Comparison of ENCODE assay signal across 22 mouse cellular contexts in the genomic region with DNA sequence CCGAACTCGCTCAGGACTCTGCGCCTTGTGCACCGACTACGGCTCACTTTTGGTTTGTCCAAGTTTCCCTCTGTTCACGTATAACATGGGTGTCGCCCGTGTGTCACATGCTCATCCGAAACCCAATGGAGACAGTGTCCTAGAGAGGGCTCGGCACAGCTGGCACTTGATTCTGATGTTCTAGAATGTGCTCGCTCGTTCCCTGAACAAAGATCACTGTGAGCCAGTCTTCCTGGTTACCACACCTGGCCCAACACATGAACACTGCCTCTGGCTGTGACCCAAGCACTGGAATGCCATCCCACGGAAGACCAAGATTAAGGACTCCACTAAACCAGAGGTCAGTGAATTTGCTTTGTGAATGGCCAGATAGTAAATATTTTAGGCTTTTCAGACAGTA. TPM values are rescaled to one million over a fixed set of nuclear protein-coding genes. Genes with fewer than 3 reads are reported as not detected.
DNase-seq lines count a peak whose midpoint lies in the region; ATAC-seq and TF ChIP-seq lines count a peak whose summit lies in the region.
"Had no signal": no experiment of that assay in that cellular context is flagged by ENCODE, and none has a peak within 500 bp of the region (broad histone marks: within the 10 kb centered on the region; RNA-seq: fewer than 3 reads in every experiment).

No protein-coding gene starts in this region.

- peak; percentile 50 for DNase-seq in kidney, adult 11 months
- no peak for DNase-seq in limb, embryonic 10.5 days (ENCODE audit: low spot score)
- DNase-seq in R1 (ENCODE audit: low read depth, low spot score): peak; percentile 29
- DNase-seq in spleen, postnatal 4 days (ENCODE audit: low spot score in 2 of 2): no peak
- DNase-seq in cerebellum, adult 2 months: no peak
- DNase-seq: adrenal gland, postnatal 36 days; cerebellum, adult 9-11 months; forebrain, postnatal 0 days; gastrocnemius, postnatal 25 days; heart, adult 2 months; heart, postnatal 14 days; thymus, postnatal 25 days had no signal

- no peak for TF ChIP-seq POLR2A in cerebellum, adult 2 months (IDR thresholded peaks at IDR 0.05; ENCODE audit: borderline replicate concordance, insufficient read depth, low read length)

- 82% methylated on average over 13 of the region's 13 CpGs for WGBS in kidney, embryonic 14.5 days
- WGBS in limb, embryonic 15.5 days: 77% methylated on average over 13 of the region's 13 CpGs
- WGBS in limb, embryonic 10.5 days: 94% methylated on average over 13 of the region's 13 CpGs
- WGBS in intestine, embryonic 16.5 days: 83% methylated on average over 13 of the region's 13 CpGs
- 84% methylated on average over 13 of the region's 13 CpGs for WGBS in cerebellum, adult 2 months

- H3K9me3 ChIP-seq in kidney, embryonic 14.5 days (ENCODE audit: control insufficient read depth, low read length): no peaks in the 10 kb centered on the region
- no peaks in the 10 kb centered on the region for H3K9me3 ChIP-seq in limb, embryonic 15.5 days
- no peaks in the 10 kb centered on the region for H3K9me3 ChIP-seq in limb, embryonic 10.5 days (replicated peaks)
- no peaks in the 10 kb centered on the region for H3K9me3 ChIP-seq in intestine, embryonic 16.5 days (ENCODE audit: control insufficient read depth, low read length)
- H3K9me3 ChIP-seq: heart, embryonic 13.5 days had no signal

- H3K4me1 ChIP-seq in kidney, embryonic 14.5 days (ENCODE audit: control insufficient read depth, insufficient read depth, low read length): peaks cover 53% of the 10 kb centered on the region
- peaks cover 54% of the 10 kb centered on the region for H3K4me1 ChIP-seq in limb, embryonic 15.5 days
- H3K4me1 ChIP-seq in limb, embryonic 10.5 days: peaks cover 63% of the 10 kb centered on the region
- peaks cover 15% of the 10 kb centered on the region for H3K4me1 ChIP-seq in intestine, embryonic 16.5 days (ENCODE audit: control insufficient read depth, insufficient read depth, low read length)
- no peaks in the 10 kb centered on the region for H3K4me1 ChIP-seq in cerebellum, adult 2 months (ENCODE audit: control insufficient read depth, insufficient read depth, low read length)

- H3K27ac ChIP-seq in kidney, embryonic 14.5 days (ENCODE audit: low read depth, low read length): no peak overlapping the region
- H3K27ac ChIP-seq in limb, embryonic 15.5 days: peak overlapping the region; percentile 8; the same call in 1 of the 2 replicates
- H3K27ac ChIP-seq in limb, embryonic 10.5 days: no peak overlapping the region
- H3K27ac ChIP-seq in intestine, embryonic 16.5 days (ENCODE audit: low read length): no peak overlapping the region
- no peak overlapping the region for H3K27ac ChIP-seq in cerebellum, adult 2 months (ENCODE audit: insufficient read depth, low read length)
- H3K27ac ChIP-seq: heart, adult 2 months; heart, embryonic 13.5 days; hindbrain, postnatal 0 days; kidney, postnatal 0 days; liver, embryonic 14.5 days; macrophage had no signal

- H3K4me3 ChIP-seq in kidney, embryonic 14.5 days (ENCODE audit: low read length): no peak overlapping the region
- no peak overlapping the region for H3K4me3 ChIP-seq in limb, embryonic 15.5 days
- H3K4me3 ChIP-seq in limb, embryonic 10.5 days: no peak overlapping the region
- no peak overlapping the region for H3K4me3 ChIP-seq in intestine, embryonic 16.5 days (ENCODE audit: low read length)
- H3K4me3 ChIP-seq in cerebellum, adult 2 months (replicated peaks; ENCODE audit: insufficient read depth, low read depth, low read length): no peak overlapping the region
- H3K4me3 ChIP-seq: heart, adult 2 months; heart, embryonic 13.5 days; myocyte had no signal

- no peaks in the 10 kb centered on the region for H3K27me3 ChIP-seq in kidney, embryonic 14.5 days (ENCODE audit: control insufficient read depth, insufficient read depth, low read length)
- no peaks in the 10 kb centered on the region for H3K27me3 ChIP-seq in limb, embryonic 15.5 days
- H3K27me3 ChIP-seq in limb, embryonic 10.5 days (ENCODE audit: low read depth, poor library complexity, severe bottlenecking): no peaks in the 10 kb centered on the region
- H3K27me3 ChIP-seq in intestine, embryonic 16.5 days (replicated peaks; ENCODE audit: control insufficient read depth, insufficient read depth, low read length): no peaks in the 10 kb centered on the region
- no peaks in the 10 kb centered on the region for H3K27me3 ChIP-seq in cerebellum, adult 2 months (ENCODE audit: control insufficient read depth, insufficient read depth, low read length)

- no peak for TF ChIP-seq CTCF in cerebellum, adult 2 months (IDR thresholded peaks at IDR 0.05; ENCODE audit: borderline replicate concordance, insufficient read depth, low read depth, low read length)

- no peak for ATAC-seq in kidney, embryonic 14.5 days (ENCODE audit: low FRiP score, low TSS enrichment)
- ATAC-seq in limb, embryonic 15.5 days (ENCODE audit: insufficient number of reproducible peaks, low FRiP score, low TSS enrichment, low read depth): no peak
- peak; percentile 71 for ATAC-seq in intestine, embryonic 16.5 days
- ATAC-seq: forebrain, postnatal 0 days; hindbrain, postnatal 0 days; midbrain, embryonic 16.5 days had no signal

- 0 out of 2 replicates have a peak, but pooled peaks cover 4% of the 10 kb centered on the region for H3K36me3 ChIP-seq in kidney, embryonic 14.5 days (ENCODE audit: control insufficient read depth, insufficient read depth, low read length)
- peaks cover 30% of the 10 kb centered on the region for H3K36me3 ChIP-seq in limb, embryonic 15.5 days
- peaks cover 28% of the 10 kb centered on the region for H3K36me3 ChIP-seq in limb, embryonic 10.5 days
- H3K36me3 ChIP-seq in intestine, embryonic 16.5 days (ENCODE audit: control insufficient read depth, insufficient read depth, low read length): no peaks in the 10 kb centered on the region

- no peak overlapping the region for H3K4me2 ChIP-seq in kidney, embryonic 14.5 days (replicated peaks; ENCODE audit: low read depth, low read length)
- no peak overlapping the region for H3K4me2 ChIP-seq in limb, embryonic 15.5 days
- H3K4me2 ChIP-seq in intestine, embryonic 16.5 days (ENCODE audit: low read depth, low read length): no peak overlapping the region
- H3K4me2 ChIP-seq: heart, embryonic 13.5 days had no signal

- H3K9ac ChIP-seq in kidney, embryonic 14.5 days (ENCODE audit: low read depth, low read length): no peak overlapping the region
- H3K9ac ChIP-seq in limb, embryonic 15.5 days: no peak overlapping the region
- H3K9ac ChIP-seq in intestine, embryonic 16.5 days (ENCODE audit: low read depth, low read length): no peak overlapping the region
- H3K9ac ChIP-seq: forebrain, postnatal 0 days; heart, embryonic 13.5 days; liver, embryonic 14.5 days had no signal

RNA-seq across cellular contexts. Expression of a gene that starts 45.3 kb away (rescaled TPM):
- 8.0 and 9.6 TPM in 2 replicates for polyA plus RNA-seq in kidney, embryonic 14.5 days (2014; fragmentation: Nextera tagmentation; extraction: Ambion mirVana)
- 24.6 and 27.1 TPM in 2 replicates for polyA plus RNA-seq in limb, embryonic 15.5 days (2015; fragmentation: Nextera tagmentation; extraction: Ambion mirVana)
- 13.7 and 18.8 TPM in 2 replicates for polyA plus RNA-seq in limb, embryonic 10.5 days (2016; fragmentation: Nextera tagmentation; extraction: Ambion mirVana)
- polyA plus RNA-seq in intestine, embryonic 16.5 days (2015; fragmentation: Nextera tagmentation; extraction: Ambion mirVana): 17.0 and 20.6 TPM in 2 replicates
- polyA plus RNA-seq in cerebellum, adult 2 months (2012; rRNA removed): 25.3 and 26.3 TPM in 2 replicates

Comparison
In these comparisons a context has a peak if more than half of its experiments do, and no peak if none do; other contexts are left out.
1. DNase-seq: peak in kidney, adult 11 months (single experiment) and R1 (single experiment); none in limb, embryonic 10.5 days (single experiment), spleen, postnatal 4 days (0 of 2) and cerebellum, adult 2 months (0 of 2).